Mouse (Mus musculus): ENCODE measurements around the gene Creb1. TPM values are rescaled to one million over a fixed set of nuclear protein-coding genes. Genes with fewer than 3 reads are reported as not detected.

Creb1 gene
- polyA plus RNA-seq, 1 experiment from 2014 or later = 32.0 TPM

DNA sequence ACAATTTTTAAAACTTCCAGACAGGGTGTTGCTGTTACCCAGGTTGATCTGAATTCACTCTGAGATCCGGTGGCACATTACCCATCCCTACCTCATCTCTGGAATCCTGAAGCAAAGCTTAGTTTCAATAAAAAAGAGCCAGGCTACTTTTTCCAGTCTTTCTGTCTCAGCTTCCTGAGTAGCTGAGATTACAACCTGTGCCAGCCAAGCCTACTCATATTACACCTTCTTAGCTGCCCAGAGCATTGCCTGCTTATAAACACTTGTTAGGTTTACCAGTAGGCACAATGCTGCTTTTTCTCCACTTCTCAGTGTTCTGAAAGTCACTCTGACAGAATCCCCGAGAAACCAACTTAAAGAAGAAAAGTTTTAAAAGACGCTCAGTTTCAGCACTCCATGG, 46.4 kb downstream of the Creb1 start:
- H3K4me1 ChIP-seq (ENCODE audit: control insufficient read depth in 2 of 2, insufficient read depth in 2 of 2, low read length in 2 of 2) = no peaks in the 10 kb centered on the region
- H3K36me3 ChIP-seq (ENCODE audit: control insufficient read depth, insufficient read depth, low read length) = peaks cover 70% of the 10 kb centered on the region
- no peak overlapping the region for H3K4me2 ChIP-seq (ENCODE audit: low read length)
- 86% methylated on average over 3 of the region's 3 CpGs for WGBS
- H3K4me3 ChIP-seq (ENCODE audit: control insufficient read depth in 1 of 2, insufficient read depth in 1 of 2, low read depth in 1 of 2, low read length in 2 of 2) = no peak overlapping the region
- H3K9me3 ChIP-seq (ENCODE audit: control insufficient read depth, low read length) = no peaks in the 10 kb centered on the region
- no peak overlapping the region for H3K9ac ChIP-seq (ENCODE audit: low read length)
- no peak for ATAC-seq (ENCODE audit: insufficient number of reproducible peaks, insufficient read depth, low FRiP score, low read depth)
- H3K27ac ChIP-seq (replicated peaks in 1 of 2; ENCODE audit: control insufficient read depth in 1 of 2, insufficient read depth in 1 of 2, low read depth in 2 of 2, low read length in 2 of 2) = no peak overlapping the region
- H3K27me3 ChIP-seq (ENCODE audit: control insufficient read depth, insufficient read depth, low read length) = no peaks in the 10 kb centered on the region

GRCm38 (mm10) chr1:64598926-64599325, 66.5 kb downstream of the Creb1 start:
- H3K4me3 ChIP-seq (ENCODE audit: control insufficient read depth in 1 of 2, insufficient read depth in 1 of 2, low read depth in 1 of 2, low read length in 2 of 2) = no peak overlapping the region
- H3K36me3 ChIP-seq (ENCODE audit: control insufficient read depth, insufficient read depth, low read length) = peaks cover 32% of the 10 kb centered on the region
- ATAC-seq (ENCODE audit: insufficient number of reproducible peaks, insufficient read depth, low FRiP score, low read depth) = no peak
- 47% methylated on average over 5 of the region's 5 CpGs for WGBS
- H3K27me3 ChIP-seq (ENCODE audit: control insufficient read depth, insufficient read depth, low read length) = no peaks in the 10 kb centered on the region
- no peak overlapping the region for H3K4me2 ChIP-seq (ENCODE audit: low read length)
- no peaks in the 10 kb centered on the region for H3K9me3 ChIP-seq (ENCODE audit: control insufficient read depth, low read length)
- no peak overlapping the region for H3K9ac ChIP-seq (ENCODE audit: low read length)
- no peak overlapping the region for H3K27ac ChIP-seq (replicated peaks in 1 of 2; ENCODE audit: control insufficient read depth in 1 of 2, insufficient read depth in 1 of 2, low read depth in 2 of 2, low read length in 2 of 2)
- H3K4me1 ChIP-seq (ENCODE audit: control insufficient read depth in 2 of 2, insufficient read depth in 2 of 2, low read length in 2 of 2) = peaks cover 10 to 32% of the 10 kb centered on the region in 2 experiments

- Histone ChIP-seq H3K9me3 (ENCODE audit: control insufficient read depth, low read length) (no peaks in the 10 kb centered on the region), H3K4me2 (ENCODE audit: low read length) (no peak overlapping the region), H3K4me1 (ENCODE audit: control insufficient read depth in 2 of 2, insufficient read depth in 2 of 2, low read length in 2 of 2) (peaks cover 6 to 26% of the 10 kb centered on the region in 2 experiments; a peak in 3 of 4 replicates), H3K9ac (ENCODE audit: low read length) (no peak overlapping the region), H3K27me3 (ENCODE audit: control insufficient read depth, insufficient read depth, low read length) (no peaks in the 10 kb centered on the region), H3K27ac (replicated peaks in 1 of 2; ENCODE audit: control insufficient read depth in 1 of 2, insufficient read depth in 1 of 2, low read depth in 2 of 2, low read length in 2 of 2) (no peak overlapping the region), H3K36me3 (ENCODE audit: control insufficient read depth, insufficient read depth, low read length) (peaks cover 43% of the 10 kb centered on the region), H3K4me3 (ENCODE audit: control insufficient read depth in 1 of 2, insufficient read depth in 1 of 2, low read depth in 1 of 2, low read length in 2 of 2) (no peak overlapping the region)
- no peak for ATAC-seq (ENCODE audit: insufficient number of reproducible peaks, insufficient read depth, low FRiP score, low read depth)
- 81% methylated on average over 7 of the region's 7 CpGs for WGBS
Measured at GRCm38 (mm10) chr1:64600413-64601077, 68.1 kb downstream of the Creb1 start.

- Histone ChIP-seq H3K4me3 (ENCODE audit: control insufficient read depth in 1 of 2, insufficient read depth in 1 of 2, low read depth in 1 of 2, low read length in 2 of 2) (no peak overlapping the region), H3K4me1 (ENCODE audit: control insufficient read depth in 2 of 2, insufficient read depth in 2 of 2, low read length in 2 of 2) (peaks cover 3 to 18% of the 10 kb centered on the region in 2 experiments; a peak in 3 of 4 replicates), H3K27ac (replicated peaks in 1 of 2; ENCODE audit: control insufficient read depth in 1 of 2, insufficient read depth in 1 of 2, low read depth in 2 of 2, low read length in 2 of 2) (no peak overlapping the region), H3K4me2 (ENCODE audit: low read length) (no peak overlapping the region), H3K27me3 (ENCODE audit: control insufficient read depth, insufficient read depth, low read length) (no peaks in the 10 kb centered on the region), H3K9me3 (ENCODE audit: control insufficient read depth, low read length) (no peaks in the 10 kb centered on the region), H3K36me3 (ENCODE audit: control insufficient read depth, insufficient read depth, low read length) (peaks cover 48% of the 10 kb centered on the region), H3K9ac (ENCODE audit: low read length) (no peak overlapping the region)
- ATAC-seq (ENCODE audit: insufficient number of reproducible peaks, insufficient read depth, low FRiP score, low read depth) = no peak
- WGBS = 73% methylated on average over 6 of the region's 6 CpGs
Measured at GRCm38 (mm10) chr1:64601242-64601842, 68.9 kb downstream of the Creb1 start.

DNA sequence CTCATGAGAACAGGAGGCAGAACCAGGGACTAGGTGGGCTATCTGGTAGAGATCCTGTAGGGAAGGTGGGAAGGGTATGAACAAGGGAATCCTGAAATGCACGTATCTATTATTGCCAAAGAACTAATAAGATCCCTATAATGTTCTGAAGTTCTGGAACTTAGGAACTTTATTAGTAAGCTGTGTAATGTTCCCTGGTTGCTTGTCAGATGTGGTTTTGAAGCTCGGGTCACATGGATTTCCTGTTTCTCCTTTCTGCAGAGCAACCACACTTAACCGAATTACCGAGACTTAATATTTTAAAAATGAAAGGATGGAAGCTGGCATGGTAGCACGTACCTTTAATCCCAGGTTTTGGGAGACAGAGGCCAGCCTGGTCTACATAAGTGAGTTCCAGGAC, 70.9 kb downstream of the Creb1 start:
- Histone ChIP-seq H3K27me3 (ENCODE audit: control insufficient read depth, insufficient read depth, low read length) (no peaks in the 10 kb centered on the region), H3K36me3 (ENCODE audit: control insufficient read depth, insufficient read depth, low read length) (peaks cover 58% of the 10 kb centered on the region)
- WGBS = 94% methylated on average over 5 of the region's 5 CpGs

GRCm38 (mm10) chr1:64609145-64609544, 76.7 kb downstream of the Creb1 start:
- no peaks in the 10 kb centered on the region for H3K27me3 ChIP-seq (ENCODE audit: control insufficient read depth, insufficient read depth, low read length)
- H3K4me3 ChIP-seq (ENCODE audit: control insufficient read depth in 1 of 2, insufficient read depth in 1 of 2, low read depth in 1 of 2, low read length in 2 of 2) = no peak overlapping the region
- ATAC-seq (ENCODE audit: insufficient number of reproducible peaks, insufficient read depth, low FRiP score, low read depth) = no peak
- 53% methylated on average over 4 of the region's 4 CpGs for WGBS
- no peak overlapping the region for H3K27ac ChIP-seq (replicated peaks in 1 of 2; ENCODE audit: control insufficient read depth in 1 of 2, insufficient read depth in 1 of 2, low read depth in 2 of 2, low read length in 2 of 2)
- H3K4me2 ChIP-seq (ENCODE audit: low read length) = no peak overlapping the region
- peaks cover 0 to 3% of the 10 kb centered on the region in 2 experiments; a peak in 2 of 4 replicates for H3K4me1 ChIP-seq (ENCODE audit: control insufficient read depth in 2 of 2, insufficient read depth in 2 of 2, low read length in 2 of 2)
- H3K36me3 ChIP-seq (ENCODE audit: control insufficient read depth, insufficient read depth, low read length) = peaks cover 61% of the 10 kb centered on the region
- no peak overlapping the region for H3K9ac ChIP-seq (ENCODE audit: low read length)
- no peaks in the 10 kb centered on the region for H3K9me3 ChIP-seq (ENCODE audit: control insufficient read depth, low read length)

More for the DNA sequence above, 70.9 kb downstream of the Creb1 start:
- no peak overlapping the region for H3K9ac ChIP-seq (ENCODE audit: low read length)
- ATAC-seq (ENCODE audit: insufficient number of reproducible peaks, insufficient read depth, low FRiP score, low read depth) = no peak
- H3K27ac ChIP-seq (replicated peaks in 1 of 2; ENCODE audit: control insufficient read depth in 1 of 2, insufficient read depth in 1 of 2, low read depth in 2 of 2, low read length in 2 of 2) = no peak overlapping the region
- H3K4me2 ChIP-seq (ENCODE audit: low read length) = no peak overlapping the region
- H3K4me3 ChIP-seq (ENCODE audit: control insufficient read depth in 1 of 2, insufficient read depth in 1 of 2, low read depth in 1 of 2, low read length in 2 of 2) = no peak overlapping the region
- peaks cover 0 to 11% of the 10 kb centered on the region in 2 experiments; a peak in 1 of 4 replicates for H3K4me1 ChIP-seq (ENCODE audit: control insufficient read depth in 2 of 2, insufficient read depth in 2 of 2, low read length in 2 of 2)
- no peaks in the 10 kb centered on the region for H3K9me3 ChIP-seq (ENCODE audit: control insufficient read depth, low read length)

GRCm38 (mm10) chr1:64609976-64610375, 77.5 kb downstream of the Creb1 start:
- Histone ChIP-seq H3K4me1 (ENCODE audit: control insufficient read depth in 2 of 2, insufficient read depth in 2 of 2, low read length in 2 of 2) (peaks cover 0 to 3% of the 10 kb centered on the region in 2 experiments; a peak in 2 of 4 replicates), H3K36me3 (ENCODE audit: control insufficient read depth, insufficient read depth, low read length) (peaks cover 63% of the 10 kb centered on the region), H3K27ac (replicated peaks in 1 of 2; ENCODE audit: control insufficient read depth in 1 of 2, insufficient read depth in 1 of 2, low read depth in 2 of 2, low read length in 2 of 2) (no peak overlapping the region), H3K4me2 (ENCODE audit: low read length) (no peak overlapping the region), H3K9ac (ENCODE audit: low read length) (no peak overlapping the region), H3K27me3 (ENCODE audit: control insufficient read depth, insufficient read depth, low read length) (no peaks in the 10 kb centered on the region), H3K4me3 (ENCODE audit: control insufficient read depth in 1 of 2, insufficient read depth in 1 of 2, low read depth in 1 of 2, low read length in 2 of 2) (no peak overlapping the region), H3K9me3 (ENCODE audit: control insufficient read depth, low read length) (no peaks in the 10 kb centered on the region)
- no peak for ATAC-seq (ENCODE audit: insufficient number of reproducible peaks, insufficient read depth, low FRiP score, low read depth)
- WGBS = 66% methylated on average over 9 of the region's 9 CpGs

All from heart, embryonic 14.5 days (tissue).